Mouse (Mus musculus): ENCODE results near the gene Slc5a8. TPM values are rescaled to one million over a fixed set of nuclear protein-coding genes. Genes with fewer than 3 reads are reported as not detected.

The Slc5a8 gene
- polyA plus RNA-seq, 1 experiment, result 0.10 TPM

DNA sequence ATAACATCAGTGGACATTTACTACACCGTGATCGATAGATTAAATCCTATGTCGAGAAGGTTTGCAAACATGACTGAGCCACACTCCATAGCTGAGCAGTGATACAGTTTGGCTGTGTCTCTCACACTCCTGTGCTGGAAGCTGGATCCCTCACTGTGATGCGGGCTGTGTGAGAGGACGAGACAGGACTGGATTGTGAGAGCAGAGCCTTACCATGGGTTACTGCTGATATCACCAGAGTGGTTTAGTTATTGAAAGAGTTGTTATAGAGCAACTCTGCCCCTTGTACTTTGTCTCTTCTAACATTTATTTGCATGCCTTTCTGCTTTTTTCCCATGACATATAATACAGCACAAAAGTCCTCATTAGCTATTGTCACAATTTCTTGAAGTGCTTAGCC, 23.5 kb upstream of the Slc5a8 start:
- Histone ChIP-seq H3K4me1 (ENCODE audit: control insufficient read depth, insufficient read depth, low read length) (no peaks in the 10 kb centered on the region), H3K36me3 (ENCODE audit: control insufficient read depth, insufficient read depth, low read length, poor library complexity, severe bottlenecking) (no peaks in the 10 kb centered on the region), H3K27ac (ENCODE audit: insufficient read depth, low read length) (no peak overlapping the region), H3K9me3 (replicated peaks; ENCODE audit: control insufficient read depth, insufficient read depth, low read length, poor library complexity, severe bottlenecking) (no peaks in the 10 kb centered on the region), H3K4me3 (ENCODE audit: low read depth, low read length) (no peak overlapping the region), H3K9ac (ENCODE audit: low read depth, poor library complexity, severe bottlenecking) (no peak overlapping the region), H3K27me3 (ENCODE audit: control insufficient read depth, insufficient read depth, low read length, poor library complexity, severe bottlenecking) (no peaks in the 10 kb centered on the region)
- TF ChIP-seq EP300 (IDR thresholded peaks at IDR 0.05; ENCODE audit: insufficient read depth, low read depth, low read length) (no peak), POLR2A (IDR thresholded peaks at IDR 0.05; ENCODE audit: insufficient read depth, low read length) (no peak), CTCF (IDR thresholded peaks at IDR 0.05; ENCODE audit: low read depth, low read length) (no peak)

DNA sequence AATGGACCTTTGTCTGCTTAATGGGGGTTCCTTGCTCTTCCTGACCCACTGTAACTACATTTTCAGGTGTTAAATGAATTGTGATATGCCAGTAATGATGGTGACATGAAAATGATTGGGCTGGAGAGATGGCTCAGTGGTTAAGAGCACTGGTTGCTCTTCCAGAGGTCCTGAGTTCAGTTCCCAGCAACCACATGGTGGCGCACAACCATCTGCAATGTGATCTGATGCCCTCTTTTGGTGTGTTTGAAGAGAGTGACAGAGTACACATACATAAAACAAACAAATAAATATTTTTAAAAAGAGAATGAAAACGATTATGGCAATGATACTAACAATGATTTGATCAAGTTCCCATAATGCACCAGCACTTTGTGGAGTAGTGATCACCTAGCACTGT, 19.8 kb upstream of the Slc5a8 start:
- no peak overlapping the region for H3K27ac ChIP-seq (ENCODE audit: insufficient read depth, low read length)
- TF ChIP-seq POLR2A (IDR thresholded peaks at IDR 0.05; ENCODE audit: insufficient read depth, low read length), result no peak
- TF ChIP-seq EP300 (IDR thresholded peaks at IDR 0.05; ENCODE audit: insufficient read depth, low read depth, low read length), result no peak
- no peak for TF ChIP-seq CTCF (IDR thresholded peaks at IDR 0.05; ENCODE audit: low read depth, low read length)
- no peak overlapping the region for H3K9ac ChIP-seq (ENCODE audit: low read depth, poor library complexity, severe bottlenecking)
- no peaks in the 10 kb centered on the region for H3K4me1 ChIP-seq (ENCODE audit: control insufficient read depth, insufficient read depth, low read length)
- H3K9me3 ChIP-seq (replicated peaks; ENCODE audit: control insufficient read depth, insufficient read depth, low read length, poor library complexity, severe bottlenecking), result no peaks in the 10 kb centered on the region
- H3K4me3 ChIP-seq (ENCODE audit: low read depth, low read length), result no peak overlapping the region
- no peaks in the 10 kb centered on the region for H3K27me3 ChIP-seq (ENCODE audit: control insufficient read depth, insufficient read depth, low read length, poor library complexity, severe bottlenecking)
- H3K36me3 ChIP-seq (ENCODE audit: control insufficient read depth, insufficient read depth, low read length, poor library complexity, severe bottlenecking), result no peaks in the 10 kb centered on the region

DNA sequence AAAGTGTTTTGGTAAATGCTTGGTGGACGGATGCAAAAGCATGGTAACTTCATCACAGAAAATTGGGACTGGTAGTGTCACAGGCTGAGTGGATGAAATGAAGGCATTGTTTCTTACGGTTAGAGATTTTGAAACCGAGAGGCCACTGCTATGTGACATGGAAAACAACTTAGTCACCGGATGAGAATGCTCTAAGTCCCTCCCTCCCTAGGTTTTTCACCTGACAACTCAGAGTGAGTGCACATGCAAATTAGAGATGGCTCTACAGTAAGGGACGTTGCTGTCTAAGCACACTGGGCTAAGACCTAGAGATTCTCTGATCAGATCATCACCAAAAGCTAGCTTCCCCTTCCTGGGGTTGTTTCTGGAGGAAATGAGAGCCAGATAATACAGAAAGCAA, 10.9 kb upstream of the Slc5a8 start:
- H3K9ac ChIP-seq (ENCODE audit: low read depth, poor library complexity, severe bottlenecking), result no peak overlapping the region
- H3K4me3 ChIP-seq (ENCODE audit: low read depth, low read length), result no peak overlapping the region
- H3K27me3 ChIP-seq (ENCODE audit: control insufficient read depth, insufficient read depth, low read length, poor library complexity, severe bottlenecking), result no peaks in the 10 kb centered on the region
- H3K36me3 ChIP-seq (ENCODE audit: control insufficient read depth, insufficient read depth, low read length, poor library complexity, severe bottlenecking), result no peaks in the 10 kb centered on the region
- H3K9me3 ChIP-seq (replicated peaks; ENCODE audit: control insufficient read depth, insufficient read depth, low read length, poor library complexity, severe bottlenecking), result no peaks in the 10 kb centered on the region
- no peak for TF ChIP-seq EP300 (IDR thresholded peaks at IDR 0.05; ENCODE audit: insufficient read depth, low read depth, low read length)
- no peak for TF ChIP-seq CTCF (IDR thresholded peaks at IDR 0.05; ENCODE audit: low read depth, low read length)
- no peak for TF ChIP-seq POLR2A (IDR thresholded peaks at IDR 0.05; ENCODE audit: insufficient read depth, low read length)
- peaks cover 1% of the 10 kb centered on the region for H3K4me1 ChIP-seq (ENCODE audit: control insufficient read depth, insufficient read depth, low read length)
- H3K27ac ChIP-seq (ENCODE audit: insufficient read depth, low read length), result no peak overlapping the region

DNA sequence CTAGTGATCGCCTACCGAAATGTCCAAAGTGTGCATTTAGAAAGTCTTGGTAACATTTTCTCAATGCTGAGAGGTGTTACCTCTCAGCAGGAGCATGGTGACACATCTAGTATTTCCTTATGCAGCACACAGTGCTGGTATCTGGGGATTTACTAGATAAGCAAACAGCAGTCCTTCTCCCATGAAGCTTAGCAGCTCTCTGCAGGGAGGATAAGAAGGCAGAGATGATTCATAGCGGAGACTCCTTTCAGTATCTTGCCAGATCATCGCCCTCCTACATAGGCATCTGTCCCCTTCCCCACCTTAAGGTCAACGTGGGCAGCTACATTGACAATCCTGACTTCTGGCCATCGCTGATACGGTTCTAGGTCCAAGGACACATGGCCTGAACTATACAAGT, 8.4 kb upstream of the Slc5a8 start:
- no peak overlapping the region for H3K9ac ChIP-seq (ENCODE audit: low read depth, poor library complexity, severe bottlenecking)
- H3K27me3 ChIP-seq (ENCODE audit: control insufficient read depth, insufficient read depth, low read length, poor library complexity, severe bottlenecking), result no peaks in the 10 kb centered on the region
- no peak overlapping the region for H3K4me3 ChIP-seq (ENCODE audit: low read depth, low read length)
- TF ChIP-seq CTCF (IDR thresholded peaks at IDR 0.05; ENCODE audit: low read depth, low read length), result no peak
- no peak for TF ChIP-seq POLR2A (IDR thresholded peaks at IDR 0.05; ENCODE audit: insufficient read depth, low read length)
- no peak for TF ChIP-seq EP300 (IDR thresholded peaks at IDR 0.05; ENCODE audit: insufficient read depth, low read depth, low read length)
- H3K4me1 ChIP-seq (ENCODE audit: control insufficient read depth, insufficient read depth, low read length), result peaks cover 1% of the 10 kb centered on the region
- H3K27ac ChIP-seq (ENCODE audit: insufficient read depth, low read length), result no peak overlapping the region
- no peaks in the 10 kb centered on the region for H3K36me3 ChIP-seq (ENCODE audit: control insufficient read depth, insufficient read depth, low read length, poor library complexity, severe bottlenecking)
- H3K9me3 ChIP-seq (replicated peaks; ENCODE audit: control insufficient read depth, insufficient read depth, low read length, poor library complexity, severe bottlenecking), result no peaks in the 10 kb centered on the region

DNA sequence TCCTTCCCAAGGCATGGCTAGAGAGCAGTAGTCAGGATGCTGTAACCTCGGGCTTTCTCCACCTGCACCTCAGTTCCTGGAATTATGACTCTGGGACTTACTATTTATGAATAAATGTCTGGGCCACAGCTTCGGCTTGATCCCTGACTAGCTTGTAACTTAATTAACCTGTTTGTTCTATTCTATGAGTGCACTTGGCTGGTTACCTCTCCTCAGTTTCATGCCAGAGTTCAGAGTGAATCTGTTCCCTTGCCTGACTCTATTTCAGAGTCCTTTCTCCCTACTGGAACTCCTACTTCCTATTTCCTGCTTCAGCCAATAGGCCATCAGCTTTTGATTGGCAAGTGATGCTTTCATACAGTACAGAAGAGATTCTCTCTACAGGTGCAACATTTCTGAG, 2.1 kb upstream of the Slc5a8 start:
- Histone ChIP-seq H3K36me3 (ENCODE audit: control insufficient read depth, insufficient read depth, low read length, poor library complexity, severe bottlenecking) (no peaks in the 10 kb centered on the region), H3K27me3 (ENCODE audit: control insufficient read depth, insufficient read depth, low read length, poor library complexity, severe bottlenecking) (peaks cover 4% of the 10 kb centered on the region)

DNA sequence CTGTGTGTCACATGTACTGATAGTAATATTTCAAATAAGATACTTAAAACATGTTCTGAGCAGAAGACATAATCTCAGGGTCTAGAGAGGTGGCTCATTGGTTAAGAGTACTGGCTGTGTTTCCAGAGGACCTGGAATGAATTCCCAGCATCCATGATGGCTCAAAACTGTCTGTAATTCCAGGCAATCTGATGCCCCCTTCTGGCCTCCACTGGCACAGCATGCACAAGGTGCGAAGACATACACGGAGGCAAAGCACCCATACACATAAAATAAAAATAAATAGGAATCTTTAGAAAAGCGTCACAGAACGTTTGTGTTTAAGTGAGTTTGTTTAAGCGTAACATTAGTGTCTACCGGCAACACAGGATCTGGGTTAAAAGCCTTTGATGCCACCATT, 956 bp upstream of the Slc5a8 start:
- no peaks in the 10 kb centered on the region for H3K9me3 ChIP-seq (replicated peaks; ENCODE audit: control insufficient read depth, insufficient read depth, low read length, poor library complexity, severe bottlenecking)
- TF ChIP-seq CTCF (IDR thresholded peaks at IDR 0.05; ENCODE audit: low read depth, low read length), result peak; percentile 61
- TF ChIP-seq POLR2A (IDR thresholded peaks at IDR 0.05; ENCODE audit: insufficient read depth, low read length), result no peak

More for the DNA sequence above, 2.1 kb upstream of the Slc5a8 start:
- no peaks in the 10 kb centered on the region for H3K9me3 ChIP-seq (replicated peaks; ENCODE audit: control insufficient read depth, insufficient read depth, low read length, poor library complexity, severe bottlenecking)
- H3K9ac ChIP-seq (ENCODE audit: low read depth, poor library complexity, severe bottlenecking), result no peak overlapping the region
- H3K4me1 ChIP-seq (ENCODE audit: control insufficient read depth, insufficient read depth, low read length), result no peaks in the 10 kb centered on the region
- H3K4me3 ChIP-seq (ENCODE audit: low read depth, low read length), result no peak overlapping the region
- TF ChIP-seq POLR2A (IDR thresholded peaks at IDR 0.05; ENCODE audit: insufficient read depth, low read length), result no peak
- TF ChIP-seq EP300 (IDR thresholded peaks at IDR 0.05; ENCODE audit: insufficient read depth, low read depth, low read length), result no peak
- TF ChIP-seq CTCF (IDR thresholded peaks at IDR 0.05; ENCODE audit: low read depth, low read length), result no peak
- no peak overlapping the region for H3K27ac ChIP-seq (ENCODE audit: insufficient read depth, low read length)

More for the DNA sequence above, 956 bp upstream of the Slc5a8 start:
- H3K36me3 ChIP-seq (ENCODE audit: control insufficient read depth, insufficient read depth, low read length, poor library complexity, severe bottlenecking), result no peaks in the 10 kb centered on the region
- no peaks in the 10 kb centered on the region for H3K4me1 ChIP-seq (ENCODE audit: control insufficient read depth, insufficient read depth, low read length)
- H3K27me3 ChIP-seq (ENCODE audit: control insufficient read depth, insufficient read depth, low read length, poor library complexity, severe bottlenecking), result peaks cover 4% of the 10 kb centered on the region
- H3K27ac ChIP-seq (ENCODE audit: insufficient read depth, low read length), result no peak overlapping the region
- H3K9ac ChIP-seq (ENCODE audit: low read depth, poor library complexity, severe bottlenecking), result no peak overlapping the region
- H3K4me3 ChIP-seq (ENCODE audit: low read depth, low read length), result no peak overlapping the region
